Mouse (Mus musculus) gastrocnemius, postnatal 4 days (tissue): Measurements from ENCODE around the gene Asb5. TPM values are rescaled to one million over a fixed set of nuclear protein-coding genes. Genes with fewer than 3 reads are reported as not detected.
"Not testable (repeated sequence)": the region's sequence is repeated elsewhere in the genome, so short reads cannot be mapped to it uniquely, and the experiment has no call there.

ENCODE experiments used
- DNase-seq, 2 experiments: peaks; one replicate each; pipeline ENCODE4 v3.0.0; 2021 to 2022; ENCODE audit warnings: low spot score in 2 of 2, mixed read lengths in 2 of 2
- total RNA-seq, 2 experiments: library from RNA; stranded (reverse); gene quantifications; 2 replicates each; pipeline ENCODE4 v1.2.3; 2021

Gene Asb5
- total RNA-seq, 2 experiments from 2014 or later, result 83.7 to 90.5 TPM

DNA sequence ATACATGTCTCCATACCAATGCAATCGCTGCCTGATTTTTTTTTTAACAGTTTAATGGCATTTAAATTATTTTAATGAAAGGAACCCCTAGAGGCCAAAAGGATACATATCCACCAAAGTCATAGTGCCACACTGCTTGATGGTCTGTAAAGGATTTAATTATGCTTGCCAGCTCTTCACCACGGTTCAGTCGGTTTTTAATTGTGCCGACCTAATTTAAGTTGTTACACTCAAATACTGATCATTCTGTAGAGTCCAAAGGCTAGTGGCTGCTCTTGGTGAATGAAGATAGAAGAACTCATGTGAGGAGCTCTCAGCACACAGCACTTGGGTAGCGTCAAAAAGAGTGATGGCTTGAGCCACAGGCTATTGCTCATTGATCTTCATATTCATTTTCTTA is 5.8 kb downstream of the Asb5 start:
- DNase-seq, result no peak

DNA sequence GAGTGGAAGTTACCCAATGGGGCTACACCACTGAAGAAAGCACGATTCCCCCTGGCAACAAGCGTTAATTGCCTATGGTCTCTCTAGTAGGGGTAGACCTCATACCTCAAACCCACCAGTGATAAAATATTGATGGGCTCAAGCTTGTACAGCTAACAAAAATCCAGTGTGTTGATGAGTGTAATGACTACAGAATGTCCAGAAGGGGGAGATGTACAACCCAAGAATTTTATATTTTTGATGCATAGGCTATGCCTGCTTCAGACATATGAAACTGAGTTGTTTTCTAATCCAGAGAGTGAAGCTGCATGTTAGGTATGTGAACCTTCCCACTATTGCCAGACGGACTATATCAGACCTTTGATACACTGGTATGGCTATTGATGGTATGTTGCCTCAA is 7.9 kb downstream of the Asb5 start:
- no peak for DNase-seq

DNA sequence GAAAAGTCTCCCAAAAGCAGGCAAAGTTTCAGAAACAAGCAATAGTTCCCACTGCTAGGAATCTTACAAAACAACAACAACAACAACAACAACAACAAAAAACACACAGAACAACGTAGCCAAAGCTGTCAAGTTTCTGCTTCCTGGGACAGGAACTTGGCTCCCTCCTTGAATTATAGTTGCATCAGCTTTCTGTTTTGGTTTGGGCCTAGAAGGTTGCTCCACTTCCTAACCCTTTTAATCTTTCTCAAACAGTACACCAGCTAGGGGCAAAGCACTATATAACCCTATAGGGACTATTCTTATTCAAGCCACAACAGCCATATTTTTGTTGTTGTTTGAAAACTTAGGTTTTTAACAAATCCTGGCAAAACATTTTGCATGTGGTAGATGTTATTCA is 12.0 kb downstream of the Asb5 start:
- DNase-seq, result no peak

DNA sequence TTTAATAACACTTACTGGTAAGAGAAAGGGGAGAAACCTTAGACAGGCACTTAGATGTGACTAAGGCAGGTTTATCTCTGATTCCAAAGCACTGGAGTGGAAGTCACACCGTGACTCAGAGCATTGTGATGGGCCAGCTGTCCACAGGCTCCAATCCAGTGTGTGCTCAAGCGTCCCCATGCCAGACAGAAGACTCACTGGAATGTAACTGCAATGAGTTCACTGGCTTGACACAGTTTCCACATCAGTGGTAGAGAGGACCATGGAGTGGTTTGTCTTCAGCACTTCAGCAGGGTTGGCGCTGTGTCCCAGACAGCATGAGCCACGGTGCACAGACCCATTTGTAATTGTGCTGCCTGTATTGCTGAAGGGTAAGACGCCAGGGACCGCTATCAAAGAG is 19.0 kb downstream of the Asb5 start:
- peak in 1 of 2 experiments; percentile 11 for DNase-seq

DNA sequence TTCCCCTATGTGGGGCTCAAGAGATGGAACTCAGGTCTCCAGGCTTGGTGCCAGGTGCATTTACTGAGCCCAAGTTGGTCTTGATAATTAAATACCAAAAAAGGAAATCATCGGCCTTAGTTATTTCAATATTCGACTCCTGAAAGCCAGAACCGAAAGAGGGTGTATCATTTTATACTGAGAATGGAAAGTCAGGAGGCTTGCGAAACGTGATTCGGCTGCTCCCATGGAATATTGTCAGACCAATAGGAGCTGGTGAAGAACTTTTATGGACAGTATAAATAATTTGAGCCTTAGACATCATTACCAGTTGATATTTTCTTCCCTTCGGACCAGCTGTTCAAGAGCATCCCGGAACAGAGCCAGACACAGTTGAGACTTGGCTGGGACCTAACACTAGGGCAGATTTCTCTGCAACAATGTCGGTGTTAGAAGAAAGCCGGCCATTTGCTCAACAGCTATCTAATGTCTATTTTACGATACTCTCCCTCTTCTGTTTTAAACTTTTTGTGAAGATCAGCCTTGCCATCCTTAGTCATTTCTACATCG is 20.7 kb downstream of the Asb5 start:
- peak in 1 of 2 experiments; percentile 42 for DNase-seq

DNA sequence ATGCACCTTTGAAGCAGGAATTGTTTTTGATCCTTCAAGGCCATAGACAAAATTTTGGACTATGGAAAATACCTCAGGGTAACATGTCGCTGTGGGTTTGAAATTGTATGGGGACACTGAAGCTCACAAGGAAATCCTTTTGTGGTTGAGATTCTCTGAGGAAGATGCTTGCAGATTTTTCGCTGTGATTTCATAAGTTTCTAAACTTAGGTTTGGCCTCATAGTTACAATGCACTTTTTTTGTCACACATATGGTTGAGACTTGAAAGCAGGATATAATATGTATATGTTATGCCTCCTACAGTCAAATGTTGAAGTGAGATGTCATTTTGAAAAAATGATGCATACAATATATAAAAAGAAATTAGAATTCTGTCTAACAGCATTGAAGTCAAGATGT is 25.5 kb downstream of the Asb5 start:
- DNase-seq, result no peak

DNA sequence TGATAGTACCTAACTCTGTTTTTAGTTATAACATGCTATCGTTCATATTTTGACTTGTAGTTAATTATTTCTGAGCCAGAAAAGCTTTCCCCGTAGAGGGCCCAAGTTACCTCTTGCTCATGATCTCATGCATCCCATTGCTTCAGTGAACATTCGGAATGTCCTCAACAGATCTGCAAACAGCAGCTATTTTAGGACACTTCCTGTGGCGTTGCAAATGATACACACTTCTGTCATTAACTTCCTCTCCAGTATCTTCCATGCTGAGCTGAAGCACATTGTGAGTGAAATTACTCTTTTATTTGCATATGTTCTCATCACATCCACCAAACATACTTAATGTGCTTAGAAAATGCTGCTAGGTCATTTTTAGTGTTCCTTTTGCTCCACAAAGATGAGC is 32.8 kb downstream of the Asb5 start:
- no peak for DNase-seq

DNA sequence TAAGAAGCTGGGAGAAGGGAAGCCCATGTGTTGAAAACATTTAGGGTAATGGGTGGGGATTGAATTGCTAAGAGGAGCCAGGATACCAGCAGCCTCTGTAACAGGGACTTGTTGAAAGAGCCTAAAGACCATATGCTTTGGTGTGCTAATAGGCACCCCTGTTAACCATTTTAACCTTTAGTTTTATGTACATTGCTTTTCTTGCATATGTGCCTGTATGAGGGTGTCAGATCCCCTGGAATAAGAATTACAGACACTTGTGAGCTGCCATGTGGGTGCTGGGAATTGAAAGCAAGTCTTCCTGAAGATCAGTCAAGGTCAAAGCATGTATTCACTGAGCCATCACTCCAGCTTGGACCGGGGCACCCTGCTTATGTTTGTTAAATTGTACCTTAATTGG is 35.8 kb downstream of the Asb5 start:
- no peak for DNase-seq

DNA sequence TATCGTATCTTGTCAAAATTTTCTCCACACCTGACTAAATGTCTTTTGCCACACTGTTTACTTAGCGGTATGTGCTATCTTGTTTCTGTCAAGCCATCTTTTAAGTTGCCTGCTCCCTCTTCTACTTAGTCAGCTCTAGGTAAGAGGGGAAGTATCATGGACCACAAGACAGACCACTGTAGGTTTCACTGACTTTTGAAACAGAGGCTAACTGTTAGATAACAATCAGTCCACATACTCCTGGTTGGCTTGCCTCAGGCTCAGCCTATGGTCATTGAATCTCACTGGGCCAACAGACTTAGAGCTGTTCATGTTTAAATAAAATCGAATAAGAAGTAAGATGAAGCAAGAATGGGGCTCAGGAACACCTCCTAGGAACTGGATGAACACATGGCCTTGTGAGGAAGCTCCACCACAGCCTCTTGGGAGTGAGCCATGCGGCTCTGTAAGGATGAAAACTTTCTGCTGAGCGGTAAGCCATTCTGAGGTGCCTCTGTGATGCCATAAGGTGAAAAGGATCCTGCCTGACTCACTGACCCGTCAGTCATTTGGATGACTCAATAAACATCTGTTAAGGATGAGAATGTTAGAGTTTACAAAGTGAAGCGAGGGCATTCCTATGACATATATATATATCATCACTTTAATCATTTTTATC is 36.4 kb downstream of the Asb5 start:
- DNase-seq, result no peak

DNA sequence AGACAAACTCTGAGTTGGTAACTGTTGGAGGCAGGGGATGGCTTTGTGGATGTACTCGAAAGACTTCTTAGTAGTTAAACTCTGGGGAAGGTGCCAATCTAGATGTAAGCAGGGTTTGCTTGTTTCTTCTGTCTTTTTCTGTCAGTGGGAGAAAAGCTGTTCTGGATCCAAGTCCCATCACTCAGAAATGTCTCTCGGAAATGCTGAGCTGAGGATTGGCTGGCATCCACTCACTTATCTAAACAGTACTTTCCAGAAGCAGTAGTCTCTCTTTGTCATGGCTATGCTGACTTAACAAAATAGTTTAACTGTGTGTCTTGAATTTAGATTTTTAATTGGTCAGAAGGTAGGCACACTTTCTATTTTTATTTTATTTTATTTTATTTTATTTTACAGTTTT is 37.8 kb downstream of the Asb5 start:
- DNase-seq, result no peak

DNA sequence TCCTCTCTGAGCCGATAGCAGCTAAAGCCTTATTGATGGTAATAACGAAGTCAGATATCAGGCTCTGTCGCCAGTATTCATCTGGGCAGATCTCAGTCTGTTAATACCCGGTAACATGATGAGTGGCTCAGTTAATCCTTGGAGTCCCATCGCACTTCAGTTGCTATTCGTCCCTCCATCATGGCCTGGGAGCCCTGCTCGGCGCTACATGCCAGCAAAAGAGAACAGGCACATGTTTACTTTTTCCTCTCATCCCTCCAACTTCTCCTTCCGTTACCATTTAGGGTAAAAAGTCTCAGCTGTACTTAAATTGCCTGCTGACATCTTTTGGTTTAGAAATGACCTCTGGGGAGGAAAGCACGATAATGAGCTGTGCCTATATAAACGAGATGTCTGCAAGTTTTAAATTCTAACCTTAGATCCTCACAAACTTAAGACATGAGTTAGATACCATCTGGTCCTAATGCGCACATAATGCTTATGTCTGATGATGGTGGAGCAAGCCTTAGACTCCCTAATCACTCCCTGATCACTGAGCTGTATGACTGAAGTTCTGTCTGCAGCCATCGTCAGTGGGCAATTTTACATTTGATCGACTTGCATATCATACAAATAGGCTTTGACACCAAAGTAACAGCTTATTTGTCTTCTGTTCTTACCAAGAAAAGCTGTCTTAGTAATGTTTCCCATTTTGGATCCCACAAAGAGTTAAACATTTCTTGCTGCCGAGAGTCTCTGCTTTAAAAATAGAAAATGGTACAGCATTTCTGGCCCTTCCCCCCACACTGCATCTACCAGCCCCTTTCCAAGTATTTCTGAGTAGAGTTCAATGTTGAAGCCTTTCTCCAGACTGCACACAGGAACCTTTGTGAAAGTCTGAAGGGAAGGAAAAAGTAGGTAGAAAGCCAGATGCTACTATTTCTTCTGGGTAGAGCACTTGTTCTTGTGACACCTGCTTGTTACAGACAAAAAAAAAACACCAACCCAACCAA is 41.5 kb downstream of the Asb5 start:
- no peak for DNase-seq

DNA sequence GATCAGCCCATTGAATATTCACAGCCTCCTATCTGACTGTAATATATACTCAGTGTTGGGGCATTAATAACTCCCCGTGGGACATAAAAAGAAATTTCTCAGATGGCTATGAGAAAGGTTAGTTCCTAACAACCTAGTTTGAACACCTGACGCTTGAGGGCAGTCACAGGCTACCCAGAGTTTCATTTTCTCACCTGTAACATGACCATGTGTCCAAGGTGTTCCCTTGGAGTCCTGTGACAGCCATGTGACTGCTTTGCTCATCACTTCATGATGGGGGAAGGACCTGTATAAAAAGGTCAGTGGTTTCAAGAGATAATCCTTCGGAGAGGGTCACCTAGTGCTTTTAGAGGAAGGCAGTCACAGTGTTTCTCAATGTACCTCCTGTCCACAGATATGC is 52.1 kb downstream of the Asb5 start:
- DNase-seq, result no peak

DNA sequence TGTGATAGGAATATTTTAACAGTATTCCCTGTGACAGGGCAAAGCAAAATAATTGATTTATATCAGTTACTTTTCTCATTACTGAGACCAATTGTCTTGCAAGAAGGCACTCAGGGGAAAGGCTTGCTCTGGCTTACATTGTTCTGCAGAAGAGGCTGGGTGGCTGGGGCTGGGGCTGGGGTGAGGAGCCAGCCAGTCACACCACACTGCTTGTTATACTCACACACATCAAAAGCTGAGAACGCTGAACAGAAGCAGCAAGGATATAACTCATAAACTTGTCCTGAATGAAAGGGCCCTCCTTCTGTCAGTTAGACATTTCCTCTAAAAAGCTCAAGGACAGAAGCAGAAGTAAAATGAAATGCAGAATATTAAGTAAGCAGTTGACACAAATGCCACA is 53.5 kb downstream of the Asb5 start:
- DNase-seq, result no peak

DNA sequence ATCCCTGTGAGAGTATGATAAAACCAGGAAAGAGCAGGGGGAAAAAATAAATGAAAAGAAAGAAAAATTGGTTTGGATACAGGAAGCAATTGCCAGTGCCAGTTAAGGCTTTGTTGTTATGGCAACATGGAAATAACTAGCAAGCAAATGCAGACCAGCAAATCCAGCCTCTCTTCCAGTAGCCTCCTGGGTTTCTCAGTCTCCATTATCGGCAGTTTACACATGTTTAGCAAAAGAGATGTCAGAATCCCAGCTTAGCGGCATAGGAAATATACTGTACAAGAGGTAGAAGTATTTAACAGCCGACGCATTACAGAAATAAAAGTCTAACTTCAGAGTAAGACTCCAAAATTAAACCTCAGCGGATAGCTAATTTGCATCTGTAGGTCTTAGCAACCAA is 65.3 kb downstream of the Asb5 start:
- DNase-seq, result no peak

DNA sequence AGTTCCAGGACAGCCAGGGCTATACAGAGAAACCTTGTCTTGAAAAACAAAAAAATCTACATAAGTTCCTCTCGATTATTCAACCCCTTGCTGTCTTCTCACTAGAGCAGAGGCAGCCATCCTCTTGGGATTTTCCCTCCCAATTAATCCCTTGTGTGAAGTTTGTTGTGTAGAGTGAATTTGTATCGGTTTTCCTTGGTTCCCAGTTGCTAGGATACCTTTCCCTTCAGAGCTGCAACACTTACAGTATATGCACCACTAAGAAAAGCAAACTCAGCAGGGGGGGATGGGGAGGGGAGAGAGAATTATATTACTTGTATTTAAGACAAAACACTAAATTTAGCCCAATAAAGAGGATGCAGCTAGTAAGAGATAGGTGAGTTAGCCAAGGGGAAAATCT is 66.7 kb downstream of the Asb5 start:
- DNase-seq, result no peak

DNA sequence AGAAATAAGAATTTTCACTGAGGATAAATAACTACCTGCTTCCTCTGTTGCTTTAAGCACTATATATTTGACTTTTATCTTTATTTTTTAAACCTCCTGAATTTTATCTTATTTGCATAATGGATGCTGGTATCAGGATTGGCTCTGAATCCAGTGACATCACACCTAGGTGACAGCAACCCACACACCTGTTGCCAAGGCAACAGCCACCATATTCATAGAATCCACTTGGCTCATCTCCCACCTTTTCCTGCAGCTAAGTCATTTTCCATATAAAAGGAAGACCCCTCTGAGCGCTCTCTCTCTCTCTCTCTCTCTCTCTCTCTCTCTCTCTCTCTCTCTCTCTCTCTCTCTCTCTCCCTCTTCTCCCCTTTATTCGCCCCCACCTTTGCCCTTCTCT is 67.6 kb downstream of the Asb5 start:
- no peak for DNase-seq

DNA sequence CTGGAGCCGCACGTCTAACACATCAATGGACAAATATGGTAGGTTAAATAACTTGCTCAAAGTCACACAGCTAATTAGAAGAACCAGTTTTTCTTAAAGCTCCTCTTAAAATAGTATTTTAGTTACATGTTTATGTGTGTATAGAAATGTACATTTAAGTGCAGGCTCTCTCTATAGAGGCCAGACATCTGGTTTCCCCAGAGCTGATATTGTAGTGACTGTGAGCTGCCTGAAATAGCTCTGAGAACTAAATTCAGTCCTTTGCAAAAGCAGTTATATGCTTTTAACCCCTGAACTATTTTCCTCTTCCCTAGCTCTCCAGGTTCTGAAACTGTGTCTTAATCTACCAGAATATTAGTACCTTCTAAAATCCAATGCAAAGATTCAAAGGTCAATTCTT is 68.0 kb downstream of the Asb5 start:
- DNase-seq, result no peak

DNA sequence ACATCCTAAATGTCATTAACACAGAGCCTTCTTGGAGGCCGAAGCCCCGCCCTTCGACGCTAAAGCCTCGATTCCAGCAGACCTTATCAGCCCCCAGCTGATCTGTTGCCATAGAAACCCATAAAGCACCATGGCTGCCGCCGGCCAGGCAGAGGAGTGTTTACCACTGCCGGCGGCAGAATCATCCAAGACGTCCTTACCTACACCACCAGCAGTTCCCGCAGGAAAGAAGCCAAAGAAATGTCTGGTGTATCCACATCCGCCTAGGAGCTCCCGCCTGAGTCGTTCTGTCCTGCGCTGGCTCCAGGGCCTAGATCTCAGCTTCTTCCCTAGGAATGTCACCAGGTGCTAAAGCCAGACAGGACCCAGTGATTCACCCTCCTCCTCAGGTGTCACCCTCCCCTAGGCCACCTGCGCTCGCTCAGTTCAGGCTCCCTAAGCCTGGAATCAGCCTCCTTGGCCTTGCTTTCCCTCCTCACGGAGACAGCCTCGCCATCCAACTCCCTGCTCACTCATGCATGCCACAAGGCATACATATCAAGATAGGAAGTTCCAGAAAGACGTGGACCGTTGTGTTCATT is 71.4 kb downstream of the Asb5 start, which contains the start of gene Spata4:
TSS of gene Spata4 (plus strand) at position 111 of the 581 bp plus-strand sequence.
- no peak for DNase-seq

DNA sequence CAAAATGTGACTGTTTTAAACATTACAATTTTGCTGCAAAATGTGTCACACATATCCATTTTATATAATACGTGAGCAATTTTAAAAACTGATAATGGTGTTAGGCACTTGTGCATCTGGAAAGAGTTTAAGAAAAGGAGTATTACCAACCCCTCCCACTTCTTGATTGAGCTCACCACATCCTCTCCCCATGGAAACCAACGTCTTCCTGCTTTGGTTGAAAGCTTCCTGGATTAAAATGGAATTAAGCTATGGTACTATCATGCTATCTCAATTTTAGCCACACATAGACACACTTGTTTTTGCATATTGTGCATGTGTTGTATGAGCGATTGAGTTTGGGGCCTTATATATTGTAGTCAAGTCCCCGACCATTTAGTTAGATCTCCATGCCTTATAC is 74.1 kb downstream of the Asb5 start:
- no peak for DNase-seq

DNA sequence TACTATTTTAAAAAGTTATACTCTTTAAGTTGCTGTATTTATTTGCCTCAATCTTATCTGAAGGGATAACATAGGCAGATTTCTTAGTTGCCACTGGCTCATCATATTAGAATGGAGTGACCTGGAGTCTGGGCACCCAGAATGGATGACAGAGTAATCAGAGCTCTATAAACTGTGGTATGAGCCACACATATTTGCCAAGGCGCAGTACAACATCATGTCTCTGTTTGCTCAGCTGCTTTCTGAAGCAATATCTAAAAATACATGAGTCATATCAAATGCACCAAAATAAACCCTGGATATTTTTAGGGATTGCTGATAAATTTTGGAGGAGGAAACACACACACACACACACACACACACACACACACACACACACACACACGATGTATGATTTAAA is 80.0 kb downstream of the Asb5 start:
- no peak for DNase-seq

DNA sequence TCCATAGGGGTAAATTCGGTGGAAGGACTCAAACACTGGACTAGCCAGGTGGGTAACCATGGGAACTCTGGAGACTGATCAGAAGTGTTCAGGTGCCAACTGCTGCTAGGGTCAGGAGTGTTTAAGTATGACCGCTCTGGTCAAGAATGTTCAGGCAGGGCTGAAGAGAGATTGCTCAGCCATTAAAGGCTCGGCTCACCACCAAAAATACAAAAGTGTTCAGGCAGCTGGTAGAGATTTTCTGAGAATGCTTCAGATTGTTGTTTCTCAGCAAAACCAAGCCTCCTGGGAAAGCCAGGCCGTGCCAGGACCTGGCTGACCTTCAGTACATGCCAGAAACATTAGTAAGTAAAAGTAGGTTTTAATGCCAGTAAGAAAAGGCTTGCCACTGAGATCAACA is 80.9 kb downstream of the Asb5 start:
- peak in 1 of 2 experiments; percentile 23 for DNase-seq

DNA sequence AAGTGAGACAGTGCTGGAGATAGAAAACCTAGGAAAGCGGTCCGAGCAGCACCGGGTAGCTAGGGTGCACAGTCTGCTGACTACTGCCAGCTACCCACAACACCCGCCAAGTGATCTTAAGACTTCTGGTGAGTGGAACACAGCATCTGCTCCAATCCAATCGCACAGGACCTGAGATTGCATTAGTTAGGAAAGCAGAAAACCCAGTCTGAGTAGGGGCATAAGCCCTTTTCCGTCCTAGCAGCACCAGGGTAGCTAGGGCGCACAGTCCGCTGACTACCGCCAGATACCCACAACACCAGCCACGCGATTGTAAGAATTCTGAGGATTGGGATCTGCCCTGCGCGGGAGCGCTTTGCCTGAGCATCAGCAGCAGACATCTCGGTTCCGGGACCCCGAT is 87.3 kb downstream of the Asb5 start:
- DNase-seq, result not testable (repeated sequence)
